Mouse (Mus musculus) granulocyte monocyte progenitor cell, adult 5-6 weeks (primary cell): ENCODE measurements around the gene Psma6. TPM values are rescaled to one million over a fixed set of nuclear protein-coding genes. Genes with fewer than 3 reads are reported as not detected.
A peak's percentile ranks its signal among the peaks of the same experiment; 100 is the strongest.
"Not testable (repeated sequence)": the region's sequence is repeated elsewhere in the genome, so short reads cannot be mapped to it uniquely, and the experiment has no call there.

Experiments
- ATAC-seq: replicated peaks from 2 replicates; pipeline ENCODE4 v1.8.0; 2016; ENCODE audit warnings: mild to moderate bottlenecking, moderate TSS enrichment, inconsistent platforms; ENCODE audit not compliant: poor library complexity, severe bottlenecking
- total RNA-seq, 2 experiments: library from RNA; stranded (forward) in 1 of 2; stranded (reverse) in 1 of 2; fragments of 200-712, 200-1000 nt in 1 of 2; fragments of >200 nt in 1 of 2; fragmentation: Nextera tagmentation in 1 of 2; gene quantifications; 2 replicates each; pipeline ENCODE4 v1.2.3; 2014 to 2017

Psma6 gene
- total RNA-seq (2014; fragmentation: Nextera tagmentation) = 302 and 383 TPM in 2 replicates
- 365 and 381 TPM in 2 replicates for total RNA-seq (2017)

GRCm38 (mm10) chr12:55384023-55384749, at the start of gene Psma6:
Gene Psma6, plus strand, starts transcription at chr12:55384222.
- ATAC-seq = no peak

DNA sequence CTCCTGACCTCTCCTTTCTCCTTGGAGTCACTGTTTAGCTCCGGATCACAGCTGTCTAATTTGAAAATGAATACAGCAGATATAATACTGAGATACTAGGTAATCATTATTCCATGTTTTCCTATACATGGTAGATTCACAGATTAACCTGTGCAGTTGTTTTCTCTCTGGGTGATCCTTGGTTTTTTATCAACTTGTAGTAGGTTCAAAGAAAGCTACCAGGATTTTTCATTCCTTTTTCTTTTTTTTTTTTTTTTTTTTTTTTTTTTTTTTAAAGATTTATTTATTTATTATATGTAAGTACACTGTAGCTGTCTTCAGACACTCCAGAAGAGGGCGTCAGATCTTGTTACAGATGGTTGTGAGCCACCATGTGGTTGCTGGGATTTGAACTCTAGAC, 45.5 kb upstream of the Psma6 start:
- ATAC-seq = not testable (repeated sequence)

- ATAC-seq = not testable (repeated sequence)
These were observed 41.0 kb upstream of the Psma6 start for GRCm38 (mm10) chr12:55343045-55343444.

GRCm38 (mm10) chr12:55343998-55344397, 40.0 kb upstream of the Psma6 start:
- ATAC-seq = no peak

DNA sequence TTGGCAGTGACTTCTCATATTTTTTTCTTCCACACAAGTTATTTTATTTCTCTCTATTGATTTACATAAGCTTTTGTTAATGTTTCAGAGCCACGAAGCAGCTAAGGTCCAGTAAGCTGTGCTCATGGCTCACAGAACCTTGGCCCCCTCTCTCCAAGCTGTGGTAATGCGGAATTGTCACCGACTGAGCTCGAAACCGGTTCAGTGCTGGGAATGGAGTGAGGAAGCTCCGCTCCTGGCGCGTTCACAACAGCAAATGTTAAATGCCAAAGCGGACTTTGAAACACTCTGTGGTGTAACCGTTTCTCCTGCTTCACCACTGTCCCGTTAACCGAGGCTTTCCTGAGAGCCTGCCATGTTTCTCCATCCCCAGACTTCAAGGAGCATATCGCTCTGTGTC, 39.4 kb upstream of the Psma6 start:
- peak; percentile 80 for ATAC-seq

- no peak for ATAC-seq
These were observed 30.6 kb upstream of the Psma6 start for GRCm38 (mm10) chr12:55353423-55353822.

DNA sequence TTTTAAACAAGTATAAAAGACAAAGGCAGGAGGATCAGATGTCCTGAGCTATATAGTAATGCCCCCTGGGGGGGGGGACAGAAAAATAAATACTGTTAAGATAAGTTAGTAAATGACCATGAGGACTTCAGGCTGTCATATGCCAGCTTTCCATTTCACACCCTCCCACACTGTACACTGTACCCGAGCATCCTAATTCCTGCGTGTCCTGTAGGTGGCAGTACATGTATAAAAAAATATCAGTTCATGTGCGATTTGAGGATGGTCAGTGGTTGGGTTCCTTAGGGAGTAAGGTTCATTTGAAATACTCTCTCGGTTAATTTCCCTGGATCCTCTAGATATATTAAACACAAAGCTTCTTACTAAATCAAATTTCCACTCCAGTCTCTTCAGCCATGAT, 29.1 kb upstream of the Psma6 start:
- peak; percentile 76 for ATAC-seq

- no peak for ATAC-seq
These were observed 26.7 kb upstream of the Psma6 start for GRCm38 (mm10) chr12:55357303-55357702.

DNA sequence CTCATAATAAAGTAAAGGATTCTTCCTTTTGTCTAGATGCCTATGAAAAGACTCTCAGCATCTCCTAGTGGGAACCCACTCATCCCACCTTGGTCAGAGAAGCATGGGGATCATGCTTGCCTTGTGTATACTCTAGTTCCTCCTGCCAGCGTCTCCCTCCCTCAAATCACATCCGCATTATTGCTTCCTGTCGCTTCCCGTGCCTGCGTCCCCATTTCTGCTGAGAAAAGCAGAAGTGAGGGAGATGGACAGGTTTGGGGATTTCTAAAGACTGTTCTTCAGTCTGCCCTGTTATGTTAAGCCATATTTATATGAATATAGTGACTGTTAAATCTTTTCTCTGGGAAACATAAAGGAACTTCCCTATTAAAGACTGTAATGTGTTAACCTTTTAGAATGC, 23.1 kb upstream of the Psma6 start:
- peak; percentile 97 for ATAC-seq

DNA sequence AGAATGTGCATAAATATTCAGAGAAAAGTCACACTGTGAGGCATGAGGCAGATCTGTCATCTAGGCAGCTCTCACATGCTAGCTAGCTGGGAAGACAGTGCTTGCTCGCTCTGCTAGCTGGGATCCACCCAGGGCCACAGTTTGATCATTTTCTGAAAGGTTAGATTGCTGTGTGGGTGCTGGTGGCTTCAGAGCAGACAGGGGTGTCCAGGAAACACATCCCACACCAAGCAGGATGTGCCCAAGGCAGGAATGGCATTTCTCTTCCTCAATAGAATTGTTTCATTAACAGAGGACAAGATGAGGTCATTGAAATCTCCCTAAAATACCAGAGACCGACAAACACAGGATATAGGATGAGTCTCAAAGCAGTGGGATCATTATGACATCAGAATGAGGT, 18.9 kb upstream of the Psma6 start:
- no peak for ATAC-seq

DNA sequence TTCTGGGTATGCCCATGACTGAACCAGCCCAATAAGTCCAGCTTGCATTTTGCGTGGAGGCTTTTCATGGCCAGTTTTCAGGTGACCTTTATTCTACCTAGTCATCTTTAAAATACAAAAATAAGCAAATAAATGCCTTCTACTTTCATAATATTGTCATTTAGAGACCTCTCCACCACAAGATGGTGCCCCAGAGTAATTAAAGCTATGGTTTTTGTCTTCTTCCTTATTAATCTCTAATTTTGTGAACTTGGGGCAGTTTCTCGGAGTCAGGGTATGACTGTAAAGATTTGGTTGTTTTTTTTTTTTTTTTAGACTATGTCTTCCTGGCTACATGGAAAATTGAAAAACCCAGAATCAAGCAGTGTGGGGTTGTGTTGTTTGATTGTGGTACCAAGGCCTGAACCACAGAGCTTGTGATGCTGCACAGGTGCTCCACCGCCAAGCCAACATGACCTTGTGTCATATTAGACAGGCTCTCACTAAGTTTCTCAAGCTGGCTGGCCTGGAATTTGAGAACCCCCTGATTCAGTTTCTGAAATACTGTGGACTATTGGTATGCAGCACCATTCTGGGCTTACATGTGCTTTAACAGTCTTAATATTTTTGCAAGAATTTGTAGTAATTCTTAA, 11.5 kb upstream of the Psma6 start:
- peak; percentile 22; the same call in 1 of the 2 replicates for ATAC-seq

GRCm38 (mm10) chr12:55376956-55377609, 6.9 kb upstream of the Psma6 start:
- ATAC-seq = no peak

DNA sequence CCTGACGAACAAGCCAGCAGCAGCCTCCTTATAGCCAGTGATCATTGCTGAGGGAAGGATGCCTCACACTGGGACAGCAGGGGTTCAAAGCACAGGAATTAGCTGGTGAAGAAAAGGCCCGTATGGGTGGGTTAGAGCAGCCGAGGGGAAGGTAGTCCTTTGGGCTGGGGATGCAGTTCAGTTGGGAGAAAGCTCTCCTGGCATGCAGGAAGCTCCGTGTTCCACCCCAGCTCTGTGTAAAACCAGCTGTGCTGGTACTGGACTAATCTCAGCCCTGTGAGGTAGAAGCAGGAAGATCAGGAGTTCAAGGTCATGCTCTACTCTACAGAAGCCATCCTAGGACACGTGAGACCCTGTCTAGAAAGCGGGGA, 6.4 kb upstream of the Psma6 start:
- no peak for ATAC-seq

DNA sequence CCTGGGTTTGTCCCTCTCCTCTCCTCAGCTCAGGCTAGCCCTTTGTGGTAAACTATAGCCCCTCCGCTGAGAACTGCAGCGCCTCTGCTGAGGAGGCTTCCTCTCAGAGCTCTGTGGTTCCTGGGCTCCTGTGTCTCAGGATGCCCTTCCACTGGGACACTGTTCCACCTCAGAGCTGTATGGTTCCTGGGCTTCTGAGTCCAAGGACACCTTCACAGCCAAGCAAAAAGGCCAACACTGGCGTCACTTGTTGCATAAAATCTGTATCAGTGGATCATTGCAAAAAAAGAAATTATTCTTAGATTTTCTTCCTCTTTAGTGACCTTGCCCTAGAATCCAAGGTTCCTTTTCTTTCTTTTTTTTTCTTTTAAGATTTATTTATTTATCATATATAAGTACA, 804 bp downstream of the Psma6 start:
- no peak for ATAC-seq

- ATAC-seq = no peak
These were observed 1.9 kb downstream of the Psma6 start for GRCm38 (mm10) chr12:55385931-55386330.

DNA sequence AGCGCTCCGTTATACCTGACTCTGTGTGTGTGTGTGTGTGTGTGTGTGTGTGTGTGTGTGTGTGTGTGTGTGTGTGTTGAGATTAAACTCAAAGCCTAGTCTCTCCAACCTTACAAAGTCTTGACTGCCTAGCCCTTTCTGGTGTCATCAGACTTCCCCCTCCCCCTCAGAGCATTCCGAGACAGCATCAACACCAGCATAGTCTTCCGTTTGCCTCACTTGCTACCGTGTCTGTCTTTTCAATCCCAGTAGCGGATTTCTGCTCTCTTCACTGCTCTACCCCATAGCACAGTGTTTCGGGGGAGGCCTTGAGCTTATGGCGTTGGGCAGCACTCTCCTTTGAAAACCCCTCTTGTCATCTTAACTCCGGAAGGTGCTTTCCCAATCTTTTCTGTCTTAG, 2.4 kb downstream of the Psma6 start:
- ATAC-seq = no peak

- peak; percentile 8 for ATAC-seq
These were observed 3.2 kb downstream of the Psma6 start for GRCm38 (mm10) chr12:55387083-55387787.

DNA sequence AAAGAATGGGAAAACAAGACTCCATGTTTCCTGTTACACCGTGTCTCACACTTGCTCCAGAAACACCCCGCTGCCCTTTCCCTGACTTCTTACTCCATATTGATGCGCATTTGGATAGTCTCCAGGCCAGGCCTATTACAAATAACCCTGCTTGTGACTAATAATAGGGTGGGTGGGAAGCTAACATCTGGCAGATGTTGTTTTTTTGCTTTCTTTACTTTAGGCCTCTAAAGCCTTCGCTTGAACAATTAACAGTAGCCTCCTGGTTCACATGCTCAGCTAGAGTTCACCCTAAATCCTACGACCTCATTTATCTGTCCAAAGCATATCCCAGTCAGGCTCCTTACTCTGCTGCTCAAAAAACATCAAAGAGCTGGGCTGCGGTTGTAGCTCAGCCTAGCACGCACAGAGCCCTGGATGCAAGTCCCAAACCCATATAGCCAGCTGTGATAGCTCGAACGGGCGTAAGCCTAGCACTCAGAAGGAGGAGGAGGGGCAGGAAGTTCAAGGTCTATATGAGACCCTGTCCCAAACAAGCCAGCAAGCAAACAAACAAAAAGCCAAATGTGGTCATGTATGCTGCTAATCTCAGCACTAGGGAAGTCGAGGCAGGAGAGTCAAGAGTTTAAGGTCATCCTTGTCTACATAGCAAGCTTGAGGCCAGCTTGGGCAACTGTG, 3.9 kb downstream of the Psma6 start:
- peak; percentile 11 for ATAC-seq

DNA sequence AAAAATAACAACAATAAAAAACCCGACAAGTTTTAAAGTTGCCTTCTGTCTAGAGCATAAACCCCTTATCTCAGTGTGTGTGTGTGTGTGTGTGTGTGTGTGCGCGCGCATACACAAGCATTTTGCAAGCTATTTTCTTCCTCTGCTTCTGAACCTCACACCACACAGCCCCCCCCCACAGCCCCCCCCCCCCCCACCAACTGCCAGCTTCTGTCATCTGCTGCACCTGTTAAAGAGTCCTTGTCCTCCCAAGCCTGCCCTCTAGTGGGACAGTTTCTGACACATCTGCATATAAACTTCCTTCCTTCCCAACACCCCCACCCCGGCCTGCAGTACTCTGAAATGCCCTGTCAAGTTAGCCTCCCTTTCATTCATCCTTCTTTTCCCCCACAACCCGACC, 4.5 kb downstream of the Psma6 start:
- peak; percentile 41 for ATAC-seq
